Mouse (Mus musculus) liver, adult 2 months (tissue): Measurements from ENCODE around the gene Dhx37. TPM values are rescaled to one million over a fixed set of nuclear protein-coding genes. Genes with fewer than 3 reads are reported as not detected.
A peak's percentile ranks its signal among the peaks of the same experiment; 100 is the strongest.

Experiments
- DNase-seq: peaks from one replicate; pipeline ENCODE4 v3.0.0-alpha.2; 2011; ENCODE audit warnings: low read depth, low spot score; ENCODE audit errors: extremely low read depth
- H3K27ac ChIP-seq: fragments of 200-500 bp; replicated peaks from 2 replicates; pipeline ENCODE4 v1.5.1; 2012; ENCODE audit warnings: low read depth, mild to moderate bottlenecking, control low read depth, inconsistent platforms, low read length; ENCODE audit not compliant: insufficient read depth
- H3K27me3 ChIP-seq: fragments of 200-500 bp; 2 replicates; pipeline ENCODE4 v1.6.1; 2012; ENCODE audit warnings: mild to moderate bottlenecking, moderate library complexity, low read length, inconsistent platforms; ENCODE audit not compliant: control insufficient read depth, insufficient read depth
- H3K36me3 ChIP-seq: fragments of 200-500 bp; 2 replicates; pipeline ENCODE4 v1.6.1; 2012; ENCODE audit warnings: low read length, inconsistent platforms; ENCODE audit not compliant: control insufficient read depth, insufficient read depth
- H3K4me1 ChIP-seq: fragments of 200-500 bp; 2 replicates; pipeline ENCODE4 v1.6.1; 2011; ENCODE audit warnings: low read length; ENCODE audit not compliant: control insufficient read depth, insufficient read depth
- H3K4me3 ChIP-seq: fragments of 200-500 bp; 2 replicates; pipeline ENCODE4 v1.5.1; 2011; ENCODE audit warnings: low read depth, mild to moderate bottlenecking, control low read depth, low read length, moderate library complexity; ENCODE audit not compliant: insufficient read depth
- H3K79me2 ChIP-seq: fragments of 200-500 bp; 2 replicates; pipeline ENCODE4 v1.6.1; 2012; ENCODE audit warnings: inconsistent platforms, mild to moderate bottlenecking, low read length, moderate library complexity; ENCODE audit not compliant: control insufficient read depth, insufficient read depth
- H3K9ac ChIP-seq: fragments of 200-500 bp; 2 replicates; pipeline ENCODE4 v1.6.1; 2012; ENCODE audit warnings: low read depth, mild to moderate bottlenecking, control low read depth, inconsistent platforms, low read length
- CTCF ChIP-seq: fragments of 200-500 bp; IDR thresholded peaks from 2 replicates; pipeline ENCODE4 v1.5.1; 2011; ENCODE audit warnings: low read depth, low read length, control low read depth
- POLR2A ChIP-seq: fragments of 200-500 bp; IDR thresholded peaks from 2 replicates; pipeline ENCODE4 v1.6.1; 2011; ENCODE audit warnings: low read length, control low read depth; ENCODE audit not compliant: insufficient read depth; ENCODE audit errors: extremely low read depth
- WGBS: fragments of 180-500 bp; shearing (Covaris S2); methylation state at CpG from one replicate; pipeline ENCODE4 v1.1.7; 2018; 5-methylcytosine and 5-hydroxymethylcytosine counted together
- polyA plus RNA-seq: library from polyadenylated mRNA; depleted of rRNA; stranded (reverse); fragments of >200 nt; gene quantifications from 2 replicates; pipeline ENCODE4 v1.2.3, GENCODE M21; 2012
- total RNA-seq: library from RNA; depleted of rRNA; stranded (reverse); fragments of >200 nt; gene quantifications from 2 replicates; pipeline ENCODE4 v1.2.3, GENCODE M21; 2014

Gene Dhx37
- total and polyA plus RNA-seq, 2 experiments = 3.8 to 14.0 TPM

DNA sequence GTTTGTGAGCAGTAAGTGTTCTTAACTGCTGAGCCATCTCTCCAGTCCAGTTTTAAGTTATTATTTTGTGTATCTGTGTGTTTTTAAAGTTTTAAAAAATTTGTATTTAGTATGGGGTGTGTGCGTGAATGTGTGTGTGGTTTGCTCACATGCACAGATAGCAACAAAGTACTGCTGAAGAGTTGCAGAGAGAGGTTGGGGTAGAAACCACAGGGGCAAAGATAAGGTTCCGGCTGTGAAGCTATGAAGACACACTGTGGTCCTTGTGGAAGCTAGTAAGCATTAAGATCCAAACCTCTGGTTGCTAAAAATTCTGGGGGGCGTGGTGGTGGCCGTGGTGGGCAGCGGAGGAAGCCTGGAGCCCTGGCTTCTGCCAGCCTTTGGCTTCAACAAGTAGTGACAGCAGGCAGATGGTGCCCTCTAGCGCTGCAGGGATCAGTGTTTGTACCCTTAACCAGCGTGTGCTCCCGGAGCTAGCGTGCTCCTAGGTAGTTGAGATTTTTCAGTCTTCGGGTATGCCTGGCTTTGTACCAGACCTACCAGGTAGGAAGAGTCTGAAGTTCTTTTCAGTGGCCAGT is 28.0 kb upstream of the Dhx37 start:
- Histone ChIP-seq H3K36me3 (no peaks in the 10 kb centered on the region), H3K27ac (peak overlapping the region; percentile 19), H3K27me3 (no peaks in the 10 kb centered on the region), H3K79me2 (no peaks in the 10 kb centered on the region), H3K9ac (peak overlapping the region; percentile 37), H3K4me3 (no peak overlapping the region), H3K4me1 (peaks cover 14% of the 10 kb centered on the region; the same call in 1 of the 2 replicates)
- DNase-seq = peak; percentile 78
- WGBS = 26% methylated on average over 10 of the region's 10 CpGs
- TF ChIP-seq CTCF = peak; percentile 91
- TF ChIP-seq POLR2A = no peak

DNA sequence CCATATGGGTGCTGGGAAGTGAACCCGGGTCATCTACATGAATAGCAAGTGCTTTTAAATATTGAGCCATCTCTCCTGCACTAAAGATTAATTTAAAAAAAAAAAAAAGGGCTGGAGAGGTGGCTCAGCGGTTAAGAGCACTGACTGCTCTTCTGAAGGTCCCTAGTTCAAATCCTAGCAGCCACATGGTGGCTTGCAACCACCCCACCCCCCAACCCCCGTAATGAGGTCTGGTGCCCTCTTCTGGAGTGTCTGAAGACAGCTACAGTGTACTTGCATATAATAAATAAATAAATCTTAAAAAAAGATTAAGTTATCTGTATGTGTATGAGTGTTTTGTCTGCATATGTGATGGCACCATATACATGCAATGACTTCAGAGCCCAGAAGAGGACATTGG is 26.7 kb upstream of the Dhx37 start:
- TF ChIP-seq POLR2A = no peak
- peak; percentile 23 for TF ChIP-seq CTCF
- H3K4me1 ChIP-seq = peaks cover 7% of the 10 kb centered on the region; the same call in 1 of the 2 replicates
- H3K36me3 ChIP-seq = no peaks in the 10 kb centered on the region
- H3K27me3 ChIP-seq = no peaks in the 10 kb centered on the region
- 76% methylated on average over 3 of the region's 3 CpGs for WGBS
- no peak for DNase-seq
- H3K27ac ChIP-seq = no peak overlapping the region
- no peak overlapping the region for H3K9ac ChIP-seq
- H3K4me3 ChIP-seq = no peak overlapping the region
- no peaks in the 10 kb centered on the region for H3K79me2 ChIP-seq

DNA sequence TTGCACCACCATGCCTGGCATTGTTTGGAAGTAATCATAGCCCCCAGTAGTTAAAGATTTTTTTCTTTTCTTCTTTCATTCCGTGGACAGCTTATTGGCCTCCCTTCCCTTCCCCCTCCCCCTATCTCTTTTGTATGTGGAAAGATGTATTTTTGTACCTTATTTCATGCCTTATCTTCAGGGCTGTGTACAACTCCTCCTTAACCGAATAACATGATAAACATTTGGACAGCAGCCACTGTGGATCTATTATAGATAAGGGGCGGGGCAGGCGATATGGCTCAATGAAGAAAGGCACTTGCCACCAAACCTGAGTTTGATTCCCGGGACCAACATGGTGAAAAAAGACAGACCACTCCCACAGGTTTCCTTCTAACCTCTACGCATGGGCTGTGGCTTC is 23.6 kb upstream of the Dhx37 start:
- DNase-seq = no peak

DNA sequence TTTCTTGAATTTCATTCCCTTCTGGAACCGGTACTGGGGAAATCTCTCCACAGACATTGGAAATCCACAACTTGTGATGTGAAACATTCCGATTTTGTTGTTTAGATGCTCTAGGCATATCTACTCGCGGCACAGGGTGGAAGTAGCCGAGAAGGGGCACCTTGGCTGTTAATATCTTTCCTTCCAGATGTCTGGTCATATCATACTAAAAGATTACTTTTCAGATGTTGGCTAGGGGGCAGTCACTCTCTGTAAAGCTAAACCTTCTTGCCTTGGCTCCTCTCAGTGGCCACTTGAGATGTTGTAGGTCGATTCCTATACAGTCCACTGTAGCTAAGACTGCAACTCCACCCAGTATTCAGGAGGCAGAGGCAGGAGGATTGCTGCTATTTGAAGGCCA is 22.2 kb upstream of the Dhx37 start:
- Histone ChIP-seq H3K4me3 (no peak overlapping the region), H3K36me3 (peaks cover 2% of the 10 kb centered on the region; the same call in 1 of the 2 replicates), H3K79me2 (0 out of 2 replicates have a peak, but pooled peaks cover 3% of the 10 kb centered on the region), H3K27ac (no peak overlapping the region), H3K9ac (no peak overlapping the region), H3K4me1 (peaks cover 6% of the 10 kb centered on the region), H3K27me3 (no peaks in the 10 kb centered on the region)
- DNase-seq = no peak
- TF ChIP-seq CTCF (no peak), POLR2A (no peak)
- 92% methylated on average over 6 of the region's 6 CpGs for WGBS

More for the DNA sequence above, 23.6 kb upstream of the Dhx37 start:
- Histone ChIP-seq H3K4me3 (no peak overlapping the region), H3K79me2 (0 out of 2 replicates have a peak, but pooled peaks cover 3% of the 10 kb centered on the region), H3K36me3 (peaks cover 2% of the 10 kb centered on the region; the same call in 1 of the 2 replicates), H3K4me1 (peaks cover 5% of the 10 kb centered on the region), H3K9ac (no peak overlapping the region), H3K27me3 (no peaks in the 10 kb centered on the region), H3K27ac (no peak overlapping the region)
- WGBS = 84% methylated on average over 6 of the region's 6 CpGs
- TF ChIP-seq CTCF (no peak), POLR2A (no peak)

DNA sequence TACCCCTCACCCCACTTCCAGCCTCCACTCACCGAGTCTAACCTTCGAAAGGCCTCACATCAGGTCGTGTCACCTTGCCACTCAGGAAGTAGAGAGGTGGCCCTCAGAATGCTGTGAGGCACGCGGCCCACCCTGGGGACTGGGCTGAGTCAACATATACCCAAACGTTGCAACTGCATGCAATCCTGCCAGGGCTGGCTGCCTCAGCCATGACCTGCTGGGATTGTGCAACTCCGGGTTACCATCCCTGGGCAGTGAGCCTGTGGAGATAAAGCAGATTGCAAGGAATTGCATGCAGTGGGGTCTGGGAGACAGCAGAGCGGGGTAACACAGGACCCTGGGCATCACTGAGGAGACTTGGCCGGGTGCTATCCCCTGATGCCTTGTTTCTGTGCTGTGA is 18.7 kb upstream of the Dhx37 start:
- H3K9ac ChIP-seq = peak overlapping the region; percentile 54
- WGBS = 24% methylated on average over 9 of the region's 9 CpGs
- H3K79me2 ChIP-seq = 0 out of 2 replicates have a peak, but pooled peaks cover 3% of the 10 kb centered on the region
- peaks cover 2% of the 10 kb centered on the region; the same call in 1 of the 2 replicates for H3K36me3 ChIP-seq
- H3K27me3 ChIP-seq = no peaks in the 10 kb centered on the region
- no peak overlapping the region for H3K4me3 ChIP-seq
- H3K4me1 ChIP-seq = peaks cover 15% of the 10 kb centered on the region
- TF ChIP-seq POLR2A (no peak), CTCF (no peak)
- peak overlapping the region; percentile 82 for H3K27ac ChIP-seq
- DNase-seq = peak; percentile 87

DNA sequence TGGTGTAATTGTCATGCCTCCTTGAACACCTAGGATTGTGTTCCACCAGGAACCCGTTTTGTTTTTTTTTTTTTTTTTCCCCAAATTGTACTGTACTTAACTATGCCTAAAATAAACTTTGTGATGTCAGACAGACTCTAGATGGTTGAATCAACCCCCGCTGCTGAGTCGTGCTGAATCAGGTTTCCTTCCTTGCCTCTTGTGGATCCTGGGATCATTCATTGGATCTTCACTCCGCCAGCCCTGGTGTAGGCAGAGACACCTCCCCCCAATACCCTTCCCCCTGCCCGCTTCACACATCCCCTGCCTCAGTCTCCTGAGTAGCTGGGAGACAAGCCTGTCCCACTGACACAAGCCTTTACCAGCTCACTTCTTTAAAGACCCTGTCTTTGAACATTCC is 15.4 kb upstream of the Dhx37 start:
- H3K79me2 ChIP-seq = peaks cover 1% of the 10 kb centered on the region; the same call in 1 of the 2 replicates
- no peak overlapping the region for H3K4me3 ChIP-seq
- no peaks in the 10 kb centered on the region for H3K36me3 ChIP-seq
- no peaks in the 10 kb centered on the region for H3K27me3 ChIP-seq
- no peak for DNase-seq
- no peak overlapping the region for H3K27ac ChIP-seq
- peaks cover 15% of the 10 kb centered on the region for H3K4me1 ChIP-seq
- no peak for TF ChIP-seq POLR2A
- no peak for TF ChIP-seq CTCF
- H3K9ac ChIP-seq = no peak overlapping the region
- WGBS = 80% methylated on average over 5 of the region's 5 CpGs
